Mouse (Mus musculus): Measurements from ENCODE around the gene Phf1. TPM values are rescaled to one million over a fixed set of nuclear protein-coding genes. Genes with fewer than 3 reads are reported as not detected.
A peak's percentile ranks its signal among the peaks of the same experiment; 100 is the strongest.

Phf1 gene
- total RNA-seq, 4 experiments from 2014 or later, result 37.0 to 40.3 (median 37.5) TPM

GRCm38 (mm10) chr17:26950560-26951288 is 17.9 kb downstream of the Phf1 start:
- DNase-seq (ENCODE audit: low spot score in 2 of 2), result no peak

- DNase-seq (ENCODE audit: low spot score in 2 of 2), result peak; percentile 75 to 82
Measured at GRCm38 (mm10) chr17:26951406-26951805, 18.6 kb downstream of the Phf1 start.

GRCm38 (mm10) chr17:26951952-26952877 is 19.4 kb downstream of the Phf1 start:
- DNase-seq (ENCODE audit: low spot score in 2 of 2), result no peak

- DNase-seq (ENCODE audit: low spot score in 2 of 2), result no peak
Measured at GRCm38 (mm10) chr17:26953201-26953600, 20.3 kb downstream of the Phf1 start.

- no peak for DNase-seq (ENCODE audit: low spot score in 2 of 2)
Measured at GRCm38 (mm10) chr17:26953726-26954125, 20.9 kb downstream of the Phf1 start.

- no peak for DNase-seq (ENCODE audit: low spot score in 2 of 2)
Measured at GRCm38 (mm10) chr17:26956309-26956708, 23.5 kb downstream of the Phf1 start.

GRCm38 (mm10) chr17:26956895-26957294 is 24.0 kb downstream of the Phf1 start:
- DNase-seq (ENCODE audit: low spot score in 2 of 2), result no peak

GRCm38 (mm10) chr17:26957872-26958271 is 25.0 kb downstream of the Phf1 start:
- no peak for DNase-seq (ENCODE audit: low spot score in 2 of 2)

- DNase-seq (ENCODE audit: low spot score in 2 of 2), result no peak
Measured at GRCm38 (mm10) chr17:26958880-26959279, 26.0 kb downstream of the Phf1 start.

- DNase-seq (ENCODE audit: low spot score in 2 of 2), result no peak
Measured at GRCm38 (mm10) chr17:26959815-26960214, 27.0 kb downstream of the Phf1 start.

GRCm38 (mm10) chr17:26961572-26962240 is 28.9 kb downstream of the Phf1 start:
- DNase-seq (ENCODE audit: low spot score in 2 of 2), result no peak

- no peak for DNase-seq (ENCODE audit: low spot score in 2 of 2)
Measured at GRCm38 (mm10) chr17:26966993-26967392, 34.1 kb downstream of the Phf1 start.

- DNase-seq (ENCODE audit: low spot score in 2 of 2), result no peak
Measured at GRCm38 (mm10) chr17:26967477-26967876, 34.6 kb downstream of the Phf1 start.

- DNase-seq (ENCODE audit: low spot score in 2 of 2), result no peak
Measured at GRCm38 (mm10) chr17:26968200-26968611, 35.4 kb downstream of the Phf1 start.

- no peak for DNase-seq (ENCODE audit: low spot score in 2 of 2)
Measured at GRCm38 (mm10) chr17:26969257-26969656, 36.4 kb downstream of the Phf1 start.

GRCm38 (mm10) chr17:26970221-26970620 is 37.4 kb downstream of the Phf1 start:
- no peak for DNase-seq (ENCODE audit: low spot score in 2 of 2)

- no peak for DNase-seq (ENCODE audit: low spot score in 2 of 2)
Measured at GRCm38 (mm10) chr17:26971247-26971905, 38.5 kb downstream of the Phf1 start.

- no peak for DNase-seq (ENCODE audit: low spot score in 2 of 2)
Measured at GRCm38 (mm10) chr17:26972107-26972506, 39.3 kb downstream of the Phf1 start.

- DNase-seq (ENCODE audit: low spot score in 2 of 2), result peak; percentile 94
Measured at GRCm38 (mm10) chr17:26972703-26973574, 40.1 kb downstream of the Phf1 start, which contains the start of gene Zbtb9. Gene Zbtb9, plus strand, starts transcription at chr17:26973167.

- no peak for DNase-seq (ENCODE audit: low spot score in 2 of 2)
Measured at GRCm38 (mm10) chr17:26974547-26974946, 41.7 kb downstream of the Phf1 start.
